Mouse (Mus musculus) kidney, adult 2 months (tissue): ENCODE data around the gene Gm13276.
"Not testable (repeated sequence)": the region's sequence is repeated elsewhere in the genome, so short reads cannot be mapped to it uniquely, and the experiment has no call there.

Source experiments
- CTCF ChIP-seq: fragments of 200-500 bp; conservative IDR thresholded peaks from 2 replicates; pipeline ENCODE4 v1.5.1; 2011; ENCODE audit warnings: low read depth, mild to moderate bottlenecking, control low read depth, low read length, moderate library complexity, mixed read lengths; ENCODE audit not compliant: insufficient read depth, insufficient read length
- POLR2A ChIP-seq: fragments of 200-500 bp; IDR thresholded peaks from one replicate; pipeline ENCODE4 v1.6.1; 2011; ENCODE audit warnings: low read depth, low read length, control low read depth

- TF ChIP-seq CTCF, POLR2A: not testable (repeated sequence)
Observed at GRCm38 (mm10) chr4:88782335-88782734, 3.2 kb upstream of the Gm13276 start.
